Mouse (Mus musculus): ENCODE measurements around the gene Tcl1b2.
A peak's percentile ranks its signal among the peaks of the same experiment; 100 is the strongest.
"Not testable (repeated sequence)": the region's sequence is repeated elsewhere in the genome, so short reads cannot be mapped to it uniquely, and the experiment has no call there.

The Tcl1b2 gene

GRCm38 (mm10) chr12:105145714-105146113 is at the start of gene Tcl1b2:
Gene Tcl1b2, plus strand, starts transcription at chr12:105146014.
- no peak for DNase-seq (ENCODE audit: low spot score)

GRCm38 (mm10) chr12:105099466-105100044 is 46.3 kb upstream of the Tcl1b2 start:
- no peak for DNase-seq (ENCODE audit: low spot score)

- DNase-seq (ENCODE audit: low spot score): peak; percentile 31
Measured at GRCm38 (mm10) chr12:105102901-105103300, 42.9 kb upstream of the Tcl1b2 start.

- DNase-seq (ENCODE audit: low spot score): peak; percentile 30
Measured at GRCm38 (mm10) chr12:105104036-105104435, 41.8 kb upstream of the Tcl1b2 start.

GRCm38 (mm10) chr12:105105326-105105725 is 40.5 kb upstream of the Tcl1b2 start:
- DNase-seq (ENCODE audit: low spot score): no peak

- DNase-seq (ENCODE audit: low spot score): no peak
Measured at GRCm38 (mm10) chr12:105108856-105109255, 37.0 kb upstream of the Tcl1b2 start.

GRCm38 (mm10) chr12:105109406-105109805 is 36.4 kb upstream of the Tcl1b2 start:
- peak; percentile 33 for DNase-seq (ENCODE audit: low spot score)

GRCm38 (mm10) chr12:105109812-105110211 is 36.0 kb upstream of the Tcl1b2 start:
- no peak for DNase-seq (ENCODE audit: low spot score)

- no peak for DNase-seq (ENCODE audit: low spot score)
Measured at GRCm38 (mm10) chr12:105112321-105112988, 33.4 kb upstream of the Tcl1b2 start.

GRCm38 (mm10) chr12:105116648-105117047 is 29.2 kb upstream of the Tcl1b2 start:
- no peak for DNase-seq (ENCODE audit: low spot score)

GRCm38 (mm10) chr12:105125362-105125761 is 20.5 kb upstream of the Tcl1b2 start:
- no peak for DNase-seq (ENCODE audit: low spot score)

- no peak for DNase-seq (ENCODE audit: low spot score)
Measured at GRCm38 (mm10) chr12:105126516-105126915, 19.3 kb upstream of the Tcl1b2 start.

- DNase-seq (ENCODE audit: low spot score): no peak
Measured at GRCm38 (mm10) chr12:105127607-105128006, 18.2 kb upstream of the Tcl1b2 start.

GRCm38 (mm10) chr12:105129494-105130205 is 16.2 kb upstream of the Tcl1b2 start:
- not testable (repeated sequence) for DNase-seq (ENCODE audit: low spot score)

- not testable (repeated sequence) for DNase-seq (ENCODE audit: low spot score)
Measured at GRCm38 (mm10) chr12:105134167-105134566, 11.6 kb upstream of the Tcl1b2 start.

GRCm38 (mm10) chr12:105134826-105135225 is 11.0 kb upstream of the Tcl1b2 start:
- DNase-seq (ENCODE audit: low spot score): not testable (repeated sequence)

- DNase-seq (ENCODE audit: low spot score): not testable (repeated sequence)
Measured at GRCm38 (mm10) chr12:105137729-105138128, 8.1 kb upstream of the Tcl1b2 start.

- DNase-seq (ENCODE audit: low spot score): no peak
Measured at GRCm38 (mm10) chr12:105143096-105143495, 2.7 kb upstream of the Tcl1b2 start.

- DNase-seq (ENCODE audit: low spot score): not testable (repeated sequence)
Measured at GRCm38 (mm10) chr12:105144928-105145327, 886 bp upstream of the Tcl1b2 start.

GRCm38 (mm10) chr12:105155286-105155685 is 9.5 kb downstream of the Tcl1b2 start:
- DNase-seq (ENCODE audit: low spot score): not testable (repeated sequence)

GRCm38 (mm10) chr12:105158842-105159241 is 13.0 kb downstream of the Tcl1b2 start:
- DNase-seq (ENCODE audit: low spot score): no peak

GRCm38 (mm10) chr12:105159390-105159789 is 13.6 kb downstream of the Tcl1b2 start, which contains the start of gene Tcl1b1:
Gene Tcl1b1, plus strand, starts transcription at chr12:105159690.
- no peak for DNase-seq (ENCODE audit: low spot score)

GRCm38 (mm10) chr12:105166734-105167133 is 20.9 kb downstream of the Tcl1b2 start:
- DNase-seq (ENCODE audit: low spot score): no peak

All from left cerebral cortex, adult 11 months (tissue).